Mouse (Mus musculus) layer of hippocampus, postnatal 10 days (tissue): ENCODE measurements around the gene Gm6899. TPM values are rescaled to one million over a fixed set of nuclear protein-coding genes. Genes with fewer than 3 reads are reported as not detected.
A peak's percentile ranks its signal among the peaks of the same experiment; 100 is the strongest.

ENCODE experiments used
- DNase-seq, 2 experiments: peaks; one replicate each; pipeline ENCODE4 v3.0.0; 2021; ENCODE audit warnings: low spot score in 2 of 2
- long read RNA-seq: library from polyadenylated mRNA; stranded (forward); transcript quantifications from one replicate; pipeline ENCODE4 v2.0.0, GENCODE M21; 2023
- total RNA-seq, 2 experiments: library from RNA; stranded (reverse); gene quantifications; 2 replicates each; pipeline ENCODE4 v1.2.3; 2021

Gene Gm6899
- not detected for total RNA-seq
- long read RNA-seq = 0 reads

DNA sequence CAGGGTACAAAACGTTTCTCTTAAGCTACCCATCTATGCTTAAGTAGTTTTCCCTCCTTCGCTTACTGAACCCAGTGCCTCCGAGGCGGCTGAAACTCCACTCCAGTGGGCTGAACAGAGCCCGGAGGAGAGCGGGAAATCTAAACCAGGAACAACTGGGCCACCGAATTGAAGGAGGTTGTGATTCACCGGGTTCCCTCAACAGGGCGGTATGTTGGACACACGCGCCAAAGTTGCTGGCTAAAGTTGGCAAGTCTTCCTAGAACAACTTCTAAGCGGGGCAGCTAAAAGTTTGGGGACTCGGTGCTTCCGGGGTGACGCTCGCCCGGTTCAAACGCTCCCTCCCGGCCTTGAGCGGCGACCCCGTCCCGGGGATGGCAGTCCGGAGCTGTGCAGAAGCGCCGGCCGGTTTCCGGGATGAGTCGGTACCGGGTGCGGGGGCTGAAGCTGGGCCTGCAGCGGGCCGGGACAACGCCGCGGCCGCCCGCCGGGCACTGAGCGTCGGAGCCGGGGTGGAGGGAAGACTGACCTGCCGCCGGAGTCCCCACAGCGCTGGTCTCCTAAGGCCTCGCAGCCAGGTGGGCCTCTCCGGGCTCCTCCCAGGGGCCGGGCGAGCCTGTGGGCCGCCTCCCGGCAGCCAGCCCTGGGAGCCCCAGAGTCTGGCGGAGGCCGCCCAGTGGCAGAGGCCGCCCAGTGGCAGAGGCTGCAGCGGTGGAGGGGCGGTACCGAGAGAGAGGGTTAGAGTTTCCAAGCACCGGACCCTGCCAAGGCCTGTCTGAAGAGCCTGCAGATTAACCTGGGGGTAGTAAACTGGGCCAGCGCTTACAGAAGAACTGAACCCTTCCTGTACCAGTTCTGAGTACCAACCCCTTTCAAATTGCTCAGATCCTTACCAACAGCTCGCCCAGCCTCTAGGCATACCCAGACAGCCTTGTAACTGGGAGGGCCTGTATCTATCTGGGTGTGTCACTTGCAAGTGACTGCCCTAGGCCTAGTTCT, at the start of gene Gm6899, which contains the start of gene Vrk2:
Gm6899 (plus strand) TSS at position 181 of the 999 bp plus-strand sequence.
Vrk2 (minus strand) TSS at position 939 of the 999 bp plus-strand sequence.
- peak; percentile 61 to 75 for DNase-seq

DNA sequence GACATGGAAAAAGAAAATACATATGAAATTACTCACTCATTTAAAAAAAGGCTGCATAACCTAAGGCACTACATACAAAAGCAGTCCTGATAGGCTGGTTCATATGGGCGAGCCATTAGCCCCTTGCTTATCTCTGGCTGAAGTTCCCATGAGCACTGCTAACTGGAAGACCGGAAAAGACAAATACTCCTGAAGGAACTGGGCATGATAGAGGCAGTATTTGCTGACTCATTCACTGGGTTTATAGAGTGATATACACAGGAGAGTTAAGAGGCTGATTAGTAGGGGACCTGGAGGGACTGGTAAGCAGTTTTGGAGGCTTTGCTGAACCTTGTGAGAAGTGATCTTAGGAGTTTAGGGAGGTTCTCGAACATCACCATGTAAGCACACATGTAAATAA, 41.5 kb upstream of the Gm6899 start:
- DNase-seq = no peak

DNA sequence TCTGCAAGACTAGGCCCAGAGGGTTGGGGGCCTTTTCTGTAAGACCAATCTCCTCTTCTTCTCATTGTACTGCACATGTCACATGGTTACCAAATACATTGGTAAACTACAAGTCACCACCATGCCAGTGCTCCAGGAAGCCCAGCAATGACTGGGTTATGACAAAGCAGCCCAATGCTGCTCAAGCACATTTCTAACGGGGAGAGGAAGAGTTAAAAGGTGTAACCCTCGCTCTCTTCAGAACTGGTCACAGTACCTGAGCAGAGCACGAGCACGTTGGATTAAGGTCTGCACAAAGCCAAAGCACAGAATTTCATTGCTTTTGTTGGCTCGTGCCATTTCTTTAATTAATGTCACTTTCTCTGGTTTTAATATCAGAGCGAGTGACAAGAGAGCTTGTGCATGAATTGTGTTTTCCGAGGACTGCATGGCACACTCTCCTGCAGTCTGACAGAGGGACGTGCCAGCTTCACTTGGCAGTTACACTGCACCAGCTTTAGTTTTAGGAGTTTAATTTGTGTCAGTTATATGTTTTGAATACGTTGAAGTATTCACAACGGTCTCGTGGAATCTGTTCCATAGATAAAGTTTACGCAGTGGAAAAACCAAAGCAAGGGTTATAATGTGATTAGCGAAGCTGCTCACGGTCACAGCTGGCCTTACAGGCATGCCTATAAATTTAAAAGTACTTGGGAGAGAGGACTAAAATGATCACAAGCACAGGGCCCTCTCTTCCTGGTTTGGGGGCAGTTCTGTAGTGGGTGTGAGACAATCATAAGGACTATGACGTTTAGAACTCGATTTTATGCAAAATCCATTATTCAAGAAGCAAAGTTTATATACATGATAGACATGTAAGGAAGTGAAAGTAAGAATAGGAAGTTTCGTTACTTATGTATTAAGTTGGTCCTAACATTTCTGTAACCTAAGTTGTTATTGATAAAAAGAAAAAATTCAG, 7.4 kb upstream of the Gm6899 start:
- DNase-seq = peak; percentile 41 to 46

DNA sequence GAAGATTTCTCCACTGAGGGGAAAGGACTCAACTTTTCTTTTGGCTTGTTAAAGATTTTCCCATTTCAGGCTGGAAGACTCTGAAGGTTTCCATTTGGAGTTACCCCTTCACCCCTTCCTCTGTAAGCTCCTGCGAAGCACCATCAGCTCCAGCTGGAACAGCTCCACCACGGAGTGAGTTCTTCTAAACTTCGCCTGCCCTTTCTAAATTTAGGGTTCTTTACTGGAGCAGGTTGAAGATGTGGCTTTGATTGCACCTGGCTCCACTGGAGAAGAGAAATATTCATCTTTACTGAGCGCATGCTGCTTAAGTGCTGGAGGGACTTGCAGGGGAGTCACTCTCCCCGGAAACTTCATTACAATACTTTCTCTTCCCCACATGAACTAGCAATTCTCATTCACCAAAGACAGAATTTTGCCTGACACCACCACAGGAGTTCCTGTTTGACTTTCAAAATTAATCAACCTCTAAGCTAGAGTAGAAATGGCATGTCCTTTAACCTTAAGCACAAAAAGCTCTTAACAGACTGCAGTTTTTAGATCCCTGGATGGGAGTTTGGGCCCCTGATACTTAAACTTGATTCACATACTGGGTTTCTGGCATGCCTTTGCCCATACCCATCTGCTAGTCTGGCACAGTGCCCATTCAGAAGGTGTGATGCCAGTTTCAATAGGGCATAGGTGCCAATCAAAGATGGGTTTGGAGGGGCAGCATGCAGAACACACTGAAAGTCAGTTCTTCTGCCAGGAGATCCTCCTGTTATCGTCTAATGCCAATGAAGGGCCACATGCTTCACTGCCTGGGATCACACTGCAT, 6.5 kb upstream of the Gm6899 start:
- DNase-seq = peak; percentile 77 to 79

DNA sequence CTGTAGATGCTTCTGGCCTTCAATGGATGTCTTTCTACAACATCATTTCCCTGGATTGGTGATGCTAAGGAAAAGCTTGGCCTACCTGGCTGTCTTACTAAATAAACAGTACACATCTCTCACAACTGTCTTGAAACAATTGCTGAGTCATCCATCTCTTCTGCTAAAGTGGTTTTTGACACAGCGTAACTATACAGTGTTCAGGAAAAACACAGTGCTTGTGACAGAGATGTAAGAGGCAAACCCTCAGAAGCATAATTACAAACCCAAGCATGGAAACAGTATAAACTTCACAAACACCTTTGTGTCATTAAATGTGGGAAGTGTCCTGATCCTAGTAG, 5.9 kb upstream of the Gm6899 start:
- no peak for DNase-seq

DNA sequence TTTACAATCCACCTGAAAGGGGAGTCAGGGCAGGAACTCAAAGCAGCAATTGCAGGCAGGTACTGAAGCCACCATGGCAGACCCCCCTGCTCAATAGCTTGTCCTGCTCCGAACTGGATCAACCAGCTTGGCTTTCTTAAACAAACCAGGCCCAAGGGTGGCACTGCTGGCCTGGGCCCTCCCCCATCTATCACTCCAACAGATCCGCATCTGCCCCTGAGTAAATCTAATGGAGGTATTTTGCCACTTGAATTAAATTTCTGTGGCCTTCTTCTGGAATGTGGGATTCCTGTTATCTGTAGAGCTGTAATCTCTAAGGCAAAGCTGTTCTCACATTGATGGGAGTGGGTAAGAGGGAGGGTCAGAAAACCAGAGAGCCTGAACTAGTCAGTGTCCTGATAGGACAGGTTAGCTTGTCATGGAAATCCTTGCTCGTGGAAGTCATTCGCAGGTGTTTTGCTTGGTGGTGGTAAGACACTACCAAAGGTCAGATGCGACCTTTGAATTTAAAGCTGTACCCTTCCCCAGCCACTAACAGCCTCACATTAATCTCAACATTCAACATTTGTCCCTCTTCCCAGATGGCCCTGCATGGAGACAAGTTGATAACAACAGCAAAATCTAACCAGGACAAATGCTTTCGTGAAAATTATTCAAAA, 517 bp upstream of the Gm6899 start:
- DNase-seq = peak in 1 of 2 experiments; percentile 11

DNA sequence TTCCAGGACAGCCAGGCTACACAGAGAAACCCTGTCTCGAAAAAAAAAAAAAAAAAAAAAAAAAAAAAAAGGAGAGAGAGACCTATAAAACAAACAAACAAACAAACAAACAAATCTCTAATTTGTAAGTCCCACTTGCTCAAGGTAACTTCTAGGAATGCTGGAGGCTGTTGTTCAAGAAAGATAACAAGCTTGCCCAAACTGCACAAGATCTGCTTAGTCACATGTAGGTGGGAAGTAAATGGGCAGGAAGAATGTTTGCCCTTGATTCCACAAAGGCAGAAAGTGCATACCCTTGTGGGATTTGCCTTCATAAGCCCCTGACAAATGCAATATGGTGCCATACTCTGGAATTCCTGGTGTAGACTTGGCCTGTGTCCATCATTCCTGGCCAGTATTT, 1.4 kb downstream of the Gm6899 start:
- DNase-seq = no peak

- no peak for DNase-seq
Observed at GRCm38 (mm10) chr11:26596186-26596585, 3.1 kb downstream of the Gm6899 start.

DNA sequence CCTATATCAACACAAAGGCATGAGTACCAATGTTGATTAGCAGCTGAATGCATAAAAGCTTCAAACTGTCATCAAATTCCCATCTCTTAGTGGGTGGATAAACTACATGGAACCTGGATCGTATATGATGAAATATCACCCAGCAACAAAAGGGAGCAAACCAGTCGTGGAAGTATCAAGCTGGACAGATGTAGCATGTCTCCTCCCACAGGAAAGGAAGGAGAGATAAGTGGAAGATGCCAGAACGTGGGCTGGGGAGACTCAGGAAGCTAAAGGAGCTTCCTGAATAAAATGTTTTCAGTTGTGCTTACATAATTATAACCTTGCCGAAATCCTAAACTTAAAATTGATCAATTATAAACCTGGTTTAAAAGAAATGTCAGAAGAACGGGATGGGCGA, 4.1 kb downstream of the Gm6899 start:
- no peak for DNase-seq

DNA sequence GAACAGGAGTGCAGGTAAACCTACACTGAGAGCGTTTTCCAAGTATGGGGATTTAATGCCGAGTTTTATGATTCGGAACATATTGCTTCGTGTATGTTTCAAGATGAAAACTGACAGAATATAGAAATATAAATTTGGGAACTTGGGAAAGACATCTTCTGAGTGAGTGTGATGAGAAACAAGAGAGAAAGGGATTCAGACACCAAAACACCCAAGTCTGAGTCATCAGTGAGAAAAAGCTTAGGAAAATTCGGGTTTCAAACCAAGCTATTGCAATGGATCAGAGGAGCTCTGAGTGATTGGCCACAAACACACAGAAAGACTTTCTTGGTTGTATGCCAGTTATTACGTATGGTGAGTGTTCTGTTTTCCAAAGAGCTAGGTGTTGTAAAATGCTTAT, 4.7 kb downstream of the Gm6899 start:
- no peak for DNase-seq

DNA sequence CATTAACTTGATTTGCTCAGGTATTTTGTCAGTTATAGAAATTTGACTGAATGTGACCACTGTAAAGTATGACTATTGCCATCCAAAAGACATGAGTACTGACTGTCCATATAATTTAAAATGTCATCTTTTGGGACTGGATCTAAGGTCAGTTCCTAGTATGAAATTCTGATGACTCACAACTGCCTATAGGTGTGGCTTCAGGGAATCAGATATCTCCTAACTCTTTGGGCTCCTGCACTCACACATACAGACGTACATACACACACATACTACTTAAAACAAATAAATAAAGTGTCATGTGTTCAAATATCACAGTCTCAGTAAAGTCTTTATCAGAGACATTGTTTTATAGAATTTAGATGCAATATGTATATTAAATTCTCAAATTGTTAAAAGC, 5.8 kb downstream of the Gm6899 start:
- no peak for DNase-seq

- DNase-seq = no peak
Observed at GRCm38 (mm10) chr11:26600692-26601091, 7.7 kb downstream of the Gm6899 start.

GRCm38 (mm10) chr11:26601571-26602175, 8.6 kb downstream of the Gm6899 start:
- no peak for DNase-seq

- DNase-seq = no peak
Observed at GRCm38 (mm10) chr11:26604061-26604655, 11.1 kb downstream of the Gm6899 start.

- peak in 1 of 2 experiments; percentile 15 for DNase-seq
Observed at GRCm38 (mm10) chr11:26608795-26609194, 15.8 kb downstream of the Gm6899 start.

GRCm38 (mm10) chr11:26618475-26619223, 25.6 kb downstream of the Gm6899 start:
- no peak for DNase-seq

DNA sequence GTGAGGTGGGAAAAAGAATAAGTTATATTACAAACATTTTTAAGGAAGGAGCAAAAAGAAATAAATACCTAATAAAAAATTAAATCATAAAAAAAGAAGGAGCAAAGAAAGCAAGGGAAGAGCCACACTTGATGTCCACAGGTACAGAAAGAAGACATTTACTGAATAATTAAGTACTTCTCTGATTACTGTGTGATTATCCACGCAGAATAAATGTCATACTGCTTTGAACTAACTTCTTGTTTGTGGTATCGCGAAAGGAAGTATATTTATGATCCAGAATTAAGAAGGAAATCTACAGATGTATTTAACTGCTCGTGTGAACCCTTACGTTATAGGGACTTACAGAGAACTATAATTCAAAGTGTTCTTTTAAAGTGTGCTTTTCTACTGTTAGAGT, 29.7 kb downstream of the Gm6899 start:
- DNase-seq = no peak

DNA sequence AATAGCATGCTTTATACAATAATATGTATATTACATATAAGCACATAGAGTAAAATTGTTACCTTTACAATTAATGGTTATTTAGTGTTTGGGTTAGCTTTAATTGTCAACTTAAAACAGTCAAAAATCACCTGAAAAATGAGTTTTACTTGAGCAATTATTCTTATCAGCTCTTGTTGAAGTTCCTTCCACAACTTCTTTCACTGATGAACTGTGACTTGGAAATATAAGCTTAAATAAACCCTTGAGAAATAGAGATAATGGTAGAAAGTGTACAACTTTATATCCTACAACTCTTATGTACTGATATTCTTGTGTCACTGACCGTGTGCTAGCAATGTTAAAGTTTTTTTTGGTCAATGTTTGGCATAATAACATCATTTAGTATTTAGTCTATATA, 43.2 kb downstream of the Gm6899 start:
- DNase-seq = no peak

DNA sequence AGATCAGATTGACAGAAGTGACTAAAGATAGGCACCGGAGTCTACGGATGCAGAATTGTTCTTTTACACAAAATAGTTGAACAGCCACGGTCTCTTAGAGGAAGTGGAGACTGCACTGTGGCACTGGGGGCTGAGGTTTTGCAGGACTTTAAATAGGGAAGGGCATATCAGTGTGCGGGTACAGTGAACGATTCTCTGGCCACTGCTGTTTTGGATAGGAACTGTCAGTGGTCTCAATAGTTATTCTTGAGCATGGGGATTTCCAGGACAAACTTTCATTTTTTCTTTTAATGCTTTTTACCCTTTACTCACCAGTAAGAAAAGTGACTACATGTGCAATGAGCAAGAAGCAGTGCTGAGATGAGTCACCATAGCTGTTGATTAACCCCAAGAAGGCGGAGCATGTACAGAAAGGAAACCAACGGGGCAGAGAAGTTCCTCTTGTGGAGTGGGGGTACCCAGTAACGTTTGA, 47.3 kb downstream of the Gm6899 start:
- DNase-seq = no peak
